Mouse (Mus musculus) brain, adult 2 months (tissue): ENCODE data around the gene Defb21.

Source experiments
- DNase-seq: peaks from one replicate; pipeline ENCODE4 v3.0.0; 2011; ENCODE audit warnings: low read depth, low spot score

The Defb21 gene

DNA sequence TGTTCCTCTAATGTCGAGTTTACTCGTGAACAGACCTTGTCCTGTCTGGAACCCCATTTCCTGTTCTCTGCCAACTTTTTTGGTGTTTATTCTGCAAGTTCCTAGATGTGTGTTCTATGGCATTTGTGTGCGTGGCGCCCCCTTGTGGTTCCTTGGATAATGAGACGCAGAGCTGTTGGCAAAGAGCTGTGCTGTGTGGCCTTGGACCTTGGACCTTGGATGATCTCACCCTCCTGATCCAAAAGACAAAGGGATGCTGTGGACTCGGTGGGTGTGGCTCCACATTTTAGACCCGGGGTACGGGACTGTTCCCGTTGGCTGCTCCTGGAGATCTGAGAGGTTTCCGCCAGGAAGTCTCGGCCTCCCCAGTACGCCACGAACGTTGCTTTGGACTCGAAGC is 31.5 kb downstream of the Defb21 start, which contains the start of gene Defb36:
Defb36 (plus strand) TSS at position 271 of the 400 bp plus-strand sequence.
- DNase-seq, result peak; percentile 39

GRCm38 (mm10) chr2:152607746-152608145 is 35.2 kb downstream of the Defb21 start:
- no peak for DNase-seq

GRCm38 (mm10) chr2:152608719-152609118 is 36.2 kb downstream of the Defb21 start:
- DNase-seq, result no peak

DNA sequence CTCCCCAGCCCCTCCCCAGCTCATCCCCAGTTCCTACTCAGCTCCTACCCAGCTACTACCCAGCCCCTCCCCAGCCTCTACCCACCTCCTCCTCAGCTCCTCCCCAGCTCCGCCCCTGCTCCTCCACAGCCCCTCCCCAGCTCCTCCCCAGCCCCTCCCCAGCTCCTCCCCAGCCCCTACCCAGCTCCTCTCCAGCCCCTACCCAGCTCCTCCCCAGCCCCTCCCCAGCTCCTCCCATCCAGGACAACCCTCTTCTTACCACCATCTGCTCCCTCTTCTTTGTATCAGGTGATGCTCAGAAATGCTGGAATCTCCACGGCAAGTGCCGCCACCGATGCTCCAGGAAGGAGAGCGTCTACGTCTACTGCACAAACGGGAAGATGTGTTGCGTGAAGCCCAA is 39.6 kb downstream of the Defb21 start:
- DNase-seq, result peak; percentile 42

DNA sequence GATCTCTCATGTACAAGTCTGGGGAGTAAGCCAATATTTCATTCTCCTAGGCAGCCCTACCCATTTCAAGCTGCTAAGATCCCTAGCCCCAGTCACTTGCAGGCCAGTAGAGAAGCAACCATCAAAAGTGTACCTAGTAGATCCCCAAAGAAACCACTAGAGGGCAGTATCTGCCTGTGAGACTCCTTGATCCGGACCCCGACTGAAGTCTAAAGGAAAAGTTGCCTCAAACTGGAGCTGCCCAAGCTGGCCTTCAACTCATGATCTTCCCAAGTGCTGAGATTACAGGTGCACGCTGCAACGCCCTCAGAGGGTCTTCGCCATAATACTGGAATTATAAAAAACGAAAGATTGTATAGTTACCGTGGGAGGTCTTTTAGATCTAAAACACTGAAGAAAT is 43.0 kb downstream of the Defb21 start:
- peak; percentile 80 for DNase-seq

GRCm38 (mm10) chr2:152616470-152616869 is 43.9 kb downstream of the Defb21 start:
- DNase-seq, result no peak

DNA sequence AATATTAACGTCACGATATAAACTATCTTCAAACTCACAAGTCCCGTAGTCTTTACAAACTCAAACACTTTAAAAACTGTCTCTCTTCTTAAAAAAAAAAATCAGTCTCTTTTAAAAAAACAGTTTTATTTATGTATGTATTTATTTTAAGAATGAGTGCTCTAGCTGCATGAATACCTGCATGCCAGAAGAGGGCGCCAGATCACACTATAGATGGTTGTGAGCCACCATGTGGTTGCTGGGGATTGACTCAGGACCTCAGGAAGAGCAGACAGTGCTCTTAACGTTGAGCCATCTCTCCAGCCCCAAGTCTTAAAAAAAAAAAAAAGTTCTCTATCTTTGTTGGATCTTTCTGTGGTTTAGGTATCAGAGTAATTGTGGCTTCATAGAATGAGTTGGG is 44.8 kb downstream of the Defb21 start:
- DNase-seq, result no peak

DNA sequence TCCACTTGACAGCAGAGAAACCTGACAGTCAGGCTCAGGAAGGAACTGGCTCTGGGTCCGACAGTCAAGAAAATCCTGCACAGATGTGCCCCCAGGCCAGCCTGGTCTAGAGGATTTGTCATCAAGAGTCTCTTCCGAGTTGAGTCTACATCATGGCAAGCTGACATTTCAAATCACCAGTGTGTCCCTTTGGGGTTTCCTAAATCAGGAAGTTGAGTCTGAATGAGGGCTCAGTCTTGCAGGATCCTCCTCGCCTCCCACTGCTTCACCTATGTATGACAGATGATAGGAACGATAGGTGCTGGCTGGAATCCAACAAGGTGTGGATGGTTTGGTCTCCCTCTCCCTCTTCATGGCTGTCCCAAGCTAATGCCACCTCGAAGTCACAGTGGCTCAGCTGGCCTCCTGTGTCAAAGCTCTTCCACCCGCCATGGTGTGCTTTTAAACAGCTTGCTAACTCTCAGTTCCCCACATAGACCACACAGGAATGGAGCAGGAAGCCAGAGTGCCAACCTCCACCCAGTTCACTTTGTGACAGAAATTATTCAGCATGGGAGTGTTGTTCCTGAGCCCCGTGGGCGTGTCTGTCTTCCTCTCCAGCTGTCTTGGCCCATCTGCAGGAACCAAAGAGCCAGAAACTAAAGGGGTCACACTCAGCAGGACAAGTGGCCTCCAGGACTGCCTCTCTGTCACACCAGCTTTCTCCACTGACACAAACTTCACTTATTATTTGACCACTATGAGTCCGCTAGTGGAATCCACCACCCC is 48.0 kb downstream of the Defb21 start:
- DNase-seq, result peak; percentile 36

DNA sequence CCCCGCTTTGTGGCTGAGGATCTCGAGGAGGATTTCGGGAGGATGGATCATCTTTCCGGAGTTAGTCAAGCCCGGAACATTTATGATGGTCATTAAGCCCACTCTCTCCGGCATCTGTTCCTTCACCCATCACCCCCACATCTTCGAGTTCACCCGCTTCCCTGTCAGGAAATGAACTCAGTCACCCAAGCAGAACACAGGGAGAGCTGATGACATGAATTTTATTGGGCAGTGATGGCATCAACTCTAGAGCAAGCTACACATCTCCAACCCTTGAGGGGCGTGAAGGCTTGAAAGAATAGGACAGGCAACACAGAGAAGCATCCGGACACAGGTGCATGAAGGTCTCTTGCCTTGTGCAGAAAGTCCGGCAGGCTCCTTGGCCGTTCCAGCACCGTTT is 49.6 kb downstream of the Defb21 start:
- DNase-seq, result no peak

DNA sequence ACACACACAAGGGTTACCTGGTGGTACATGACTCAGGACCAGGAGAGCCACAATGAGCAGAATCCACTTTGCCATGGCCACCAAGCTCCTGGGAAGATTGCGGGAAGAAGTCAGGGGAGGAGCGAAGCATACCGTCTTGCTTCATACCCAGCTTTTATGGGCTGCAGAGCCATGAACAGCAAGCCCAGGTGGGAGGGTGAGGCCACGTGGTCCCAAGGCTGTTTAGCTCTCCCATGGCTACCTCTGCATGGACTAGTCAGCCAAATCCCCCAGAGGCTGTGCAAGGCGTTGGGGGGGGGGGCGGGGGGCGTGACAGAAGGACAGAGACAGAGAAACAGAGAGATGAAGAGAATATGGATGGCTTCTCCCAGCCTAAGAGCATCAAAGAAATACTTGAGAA is 50.4 kb downstream of the Defb21 start, which contains the start of gene Defb25:
Defb25 (minus strand) TSS at position 101 of the 400 bp plus-strand sequence.
- no peak for DNase-seq
